Mouse (Mus musculus) right cerebral cortex, postnatal 25 days (tissue): Measurements from ENCODE around the gene Phf7.

Experiments
- DNase-seq: peaks from one replicate; pipeline ENCODE4 v3.0.0; 2022

Gene Phf7

DNA sequence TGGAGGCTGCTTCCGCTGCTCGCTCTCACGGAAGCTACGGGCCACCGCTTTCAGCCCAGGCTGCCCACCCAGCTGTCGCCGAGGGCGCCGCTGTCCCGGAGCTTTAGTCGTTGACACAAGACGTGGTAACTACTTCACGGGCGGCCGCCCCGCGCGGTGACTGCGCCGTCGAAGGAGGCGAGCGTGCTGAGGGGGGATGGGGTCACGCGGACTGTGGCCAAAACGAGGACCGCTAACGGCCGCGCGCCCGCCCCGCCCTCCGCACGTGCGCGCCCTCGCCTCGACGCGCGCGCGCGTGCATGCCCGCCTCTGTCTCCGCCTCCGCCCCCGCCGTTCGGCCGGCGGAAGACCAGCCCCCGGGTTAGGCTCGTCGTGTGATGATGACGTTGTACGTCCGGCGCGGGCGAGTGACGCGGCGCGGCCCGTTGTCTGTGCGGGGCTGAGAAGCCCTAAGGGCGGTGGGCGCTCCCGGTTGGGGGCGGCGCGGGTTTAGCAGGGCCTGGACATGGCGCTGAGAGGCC lies at the start of gene Phf7, which contains the start of gene Bap1:
TSS of gene Phf7 (minus strand) at position 234 of the 521 bp plus-strand sequence.
TSS of gene Bap1 (plus strand) at position 367 of the 521 bp plus-strand sequence.
- DNase-seq: peak; percentile 96

- no peak for DNase-seq
Measured at GRCm38 (mm10) chr14:31285728-31286127, 34.6 kb upstream of the Phf7 start.

- DNase-seq: peak; percentile 73
Measured at GRCm38 (mm10) chr14:31272164-31272563, 21.0 kb upstream of the Phf7 start.

DNA sequence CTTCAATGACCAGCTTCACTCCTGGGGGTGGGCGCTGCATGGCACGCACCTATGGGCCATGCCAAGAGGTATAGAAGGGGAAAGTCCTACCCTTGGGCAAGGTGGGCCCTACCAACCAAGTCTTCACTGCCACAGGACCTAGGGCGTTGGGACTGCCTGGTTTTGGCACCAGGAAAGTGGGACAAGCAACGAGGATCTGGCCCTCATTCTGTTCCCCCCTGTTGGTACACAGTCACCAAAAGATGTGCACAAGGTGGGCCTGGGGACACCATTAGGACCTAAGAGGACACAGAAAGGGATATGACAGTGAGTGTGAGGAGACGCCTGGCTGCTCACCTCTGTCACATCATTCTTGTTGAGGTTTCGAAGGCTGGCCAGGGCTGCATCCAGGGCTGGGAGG lies 20.0 kb upstream of the Phf7 start:
- DNase-seq: no peak

- peak; percentile 48 for DNase-seq
Measured at GRCm38 (mm10) chr14:31269456-31270100, 18.5 kb upstream of the Phf7 start.

DNA sequence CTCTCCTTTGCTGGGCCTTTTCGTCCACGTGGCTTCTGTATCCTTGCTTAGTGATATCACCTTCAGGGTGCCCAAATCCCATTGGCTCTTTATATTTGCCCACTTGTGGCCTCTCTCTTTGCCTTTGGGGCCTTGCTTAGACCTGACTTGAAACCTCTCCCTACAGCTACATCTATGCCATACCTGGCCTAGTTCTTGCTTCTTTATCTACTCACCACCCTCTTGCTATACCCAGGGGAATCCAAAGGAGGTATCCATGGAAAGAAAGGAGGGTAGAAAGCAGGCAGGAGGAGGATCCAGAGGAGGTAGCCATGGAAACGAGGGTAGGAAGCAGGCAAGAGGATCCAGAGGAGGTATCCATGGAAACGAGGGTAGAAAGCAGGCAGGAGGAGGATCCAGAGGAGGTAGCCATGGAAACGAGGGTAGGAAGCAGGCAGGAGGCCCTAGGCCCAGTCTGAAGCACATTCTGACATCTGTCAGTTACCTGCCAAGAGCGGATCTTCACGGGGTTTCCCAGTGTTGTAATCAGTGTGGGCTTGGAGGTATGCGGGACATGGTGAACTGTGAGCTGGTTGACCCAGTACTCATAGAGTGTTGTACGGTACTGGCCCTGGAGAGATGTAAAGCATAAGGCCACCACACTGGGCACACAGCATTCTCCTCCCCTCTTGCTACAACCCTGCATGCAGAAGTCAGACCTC lies 17.3 kb upstream of the Phf7 start:
- DNase-seq: peak; percentile 62

DNA sequence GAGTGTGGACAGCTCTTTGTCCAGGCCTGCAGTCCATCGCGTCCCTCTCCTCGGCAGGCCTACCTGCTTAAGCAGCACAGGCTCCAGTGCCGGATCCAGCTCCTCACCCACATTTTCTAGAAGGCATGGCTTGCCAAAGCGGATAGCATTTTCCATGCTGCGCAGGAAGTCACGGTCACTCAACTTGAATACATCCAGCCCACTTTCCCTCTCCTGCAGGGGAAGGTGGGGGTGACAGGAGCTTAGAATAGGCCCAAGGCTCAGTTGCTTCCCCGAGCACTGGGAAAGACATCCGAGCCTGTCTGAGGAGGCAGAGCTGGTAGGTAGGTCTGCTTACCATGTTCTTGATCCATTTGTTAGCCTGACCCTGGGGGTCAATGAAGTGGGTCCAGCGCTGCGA lies 16.5 kb upstream of the Phf7 start:
- peak; percentile 27 for DNase-seq

DNA sequence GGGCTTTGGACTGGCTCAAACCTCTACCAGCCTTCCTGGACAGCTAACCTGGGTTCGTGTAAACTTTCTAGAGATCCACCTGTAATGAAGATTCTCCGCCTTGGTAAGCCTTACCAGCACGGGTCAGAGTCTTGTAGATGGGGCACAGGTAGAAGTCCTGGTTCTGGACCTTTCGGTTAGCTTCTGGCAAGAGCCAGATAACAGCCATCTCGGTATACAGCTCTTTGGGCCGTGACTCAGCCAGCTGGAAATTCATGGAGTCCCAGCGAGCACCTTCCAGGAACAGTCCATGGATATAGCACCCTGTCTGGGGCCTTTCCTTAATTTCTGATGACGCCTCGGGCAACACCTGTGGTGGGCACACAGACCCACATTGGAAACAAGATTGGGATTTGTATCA lies 9.8 kb upstream of the Phf7 start:
- DNase-seq: no peak

GRCm38 (mm10) chr14:31260374-31260773 lies 9.3 kb upstream of the Phf7 start:
- DNase-seq: no peak

DNA sequence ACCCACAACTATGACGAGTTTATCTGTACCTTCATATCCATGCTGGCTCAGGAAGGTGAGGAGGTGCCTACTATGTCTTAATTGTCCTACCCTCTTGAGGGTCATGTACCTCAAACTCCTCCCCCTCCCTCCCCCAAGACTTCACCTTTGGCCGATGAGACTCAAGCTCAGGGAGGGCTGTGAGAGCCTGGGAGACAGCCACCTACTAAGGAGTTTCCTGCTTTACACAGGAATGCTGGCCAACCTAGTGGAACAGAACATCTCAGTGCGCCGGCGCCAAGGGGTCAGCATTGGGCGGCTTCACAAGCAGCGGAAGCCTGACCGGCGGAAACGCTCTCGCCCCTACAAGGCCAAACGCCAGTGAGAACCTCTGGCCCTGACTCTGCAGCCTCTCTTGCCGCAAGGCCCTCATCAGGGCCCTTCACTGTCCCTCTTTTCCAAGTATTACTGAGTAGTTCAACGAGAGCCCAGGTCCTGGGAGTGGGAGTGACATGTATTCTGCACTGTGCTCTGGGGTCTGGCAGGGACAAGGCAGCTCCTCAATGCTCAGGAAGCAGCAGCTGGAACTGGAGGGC lies 7.4 kb upstream of the Phf7 start:
- DNase-seq: no peak

GRCm38 (mm10) chr14:31252091-31252490 lies 974 bp upstream of the Phf7 start:
- DNase-seq: no peak

- DNase-seq: no peak
Measured at GRCm38 (mm10) chr14:31251626-31252025, 509 bp upstream of the Phf7 start.

DNA sequence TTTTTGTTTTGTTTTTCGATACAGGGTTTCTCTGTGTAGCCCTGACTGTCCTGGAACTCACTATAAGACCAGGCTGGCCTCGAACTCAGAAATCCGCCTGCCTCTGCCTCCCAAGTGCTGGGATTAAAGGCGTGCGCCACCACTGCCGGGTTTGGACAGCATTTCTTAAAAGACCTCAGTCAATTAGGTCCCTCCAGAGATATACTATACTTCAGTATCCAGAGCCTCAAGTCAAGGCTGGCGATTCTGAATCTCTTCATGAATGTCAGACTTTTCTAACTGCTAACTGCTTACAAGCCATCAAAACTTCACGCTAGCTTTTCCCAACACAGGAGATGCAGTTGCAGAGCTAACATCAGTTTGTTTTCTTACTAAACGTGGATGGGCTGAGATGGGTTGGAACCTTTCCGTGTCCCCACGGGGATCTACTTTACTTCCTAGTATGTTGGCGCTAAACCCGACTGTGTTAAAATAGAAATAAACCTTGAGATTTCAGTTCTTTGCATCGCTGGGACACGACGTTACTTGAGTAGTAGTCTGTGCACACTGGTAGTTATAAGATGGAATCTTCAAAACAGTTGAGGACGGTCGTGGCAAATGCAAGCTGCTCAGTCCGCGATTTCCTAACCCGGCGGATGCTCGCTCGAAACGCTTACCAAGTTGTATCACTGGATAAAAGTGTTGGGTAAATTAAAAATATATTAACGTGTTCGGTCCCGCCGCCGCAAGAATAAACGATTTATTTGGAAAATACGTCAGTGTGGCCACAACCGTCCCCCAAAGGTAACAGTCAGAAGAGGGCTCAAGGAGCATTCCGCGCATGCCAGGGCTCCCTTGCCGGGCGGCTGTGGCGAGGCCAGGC lies 664 bp downstream of the Phf7 start:
- no peak for DNase-seq

- no peak for DNase-seq
Measured at GRCm38 (mm10) chr14:31248396-31248795, 2.7 kb downstream of the Phf7 start.

DNA sequence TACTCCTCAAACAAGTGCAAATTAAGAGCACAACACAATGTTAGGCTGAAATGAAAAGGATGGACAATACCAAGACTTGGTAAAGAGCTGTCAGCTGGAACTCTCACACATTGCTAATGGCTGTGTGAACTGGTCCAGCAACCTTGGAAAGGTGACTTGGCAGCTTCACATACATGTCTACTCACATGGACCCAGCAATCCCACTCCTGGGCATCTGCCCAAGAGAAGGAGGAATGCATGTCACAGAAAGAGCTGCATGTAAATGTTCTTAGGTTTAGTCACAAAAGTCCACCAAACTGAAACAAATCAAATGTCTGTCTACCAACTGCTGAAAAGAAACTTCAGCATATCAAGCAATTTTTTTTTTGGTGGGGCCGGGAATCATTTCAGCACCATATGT lies 5.2 kb downstream of the Phf7 start:
- no peak for DNase-seq

DNA sequence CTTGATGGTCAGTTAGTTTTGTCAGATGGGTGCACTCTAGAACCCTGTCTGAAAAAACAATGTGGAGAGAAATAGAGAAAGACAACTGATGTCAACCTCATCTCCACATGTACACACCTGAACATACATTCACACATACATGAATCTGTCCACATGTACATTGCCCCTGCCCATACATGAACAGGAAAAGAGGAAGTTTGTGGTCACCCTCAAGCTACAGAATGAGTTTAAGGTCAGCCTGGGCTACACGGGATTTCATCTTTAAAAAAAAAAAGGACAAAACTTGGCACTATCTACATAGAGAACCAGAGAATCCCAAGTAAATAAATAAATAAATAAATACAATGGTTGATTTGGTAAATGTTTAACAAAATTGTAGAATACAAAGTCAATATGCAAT lies 6.3 kb downstream of the Phf7 start:
- DNase-seq: no peak

DNA sequence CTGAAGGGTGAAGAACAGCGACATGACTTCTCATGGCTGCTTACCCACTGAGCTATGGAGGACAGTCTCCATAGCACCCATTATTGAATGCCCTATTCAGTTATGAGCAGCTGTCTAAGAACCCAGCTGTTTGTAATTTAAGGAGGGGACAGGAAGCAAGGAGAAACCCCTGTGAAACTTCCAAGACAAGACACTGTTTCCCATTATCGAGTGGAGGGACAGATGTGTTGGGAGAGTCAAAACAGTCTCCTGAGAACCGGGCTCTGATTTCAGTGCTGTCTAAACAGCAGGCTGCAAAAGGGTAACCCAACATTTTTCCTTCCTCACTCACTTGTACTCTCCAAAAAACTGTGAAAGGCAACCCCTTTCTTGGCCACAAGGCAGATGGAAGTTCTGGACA lies 10.6 kb downstream of the Phf7 start:
- no peak for DNase-seq

- DNase-seq: no peak
Measured at GRCm38 (mm10) chr14:31237101-31237882, 13.8 kb downstream of the Phf7 start.

GRCm38 (mm10) chr14:31233996-31234591 lies 17.0 kb downstream of the Phf7 start:
- peak; percentile 77 for DNase-seq

- DNase-seq: no peak
Measured at GRCm38 (mm10) chr14:31233070-31233995, 17.8 kb downstream of the Phf7 start.
